Mouse (Mus musculus): Measurements from ENCODE around the gene Ripk1. TPM values are rescaled to one million over a fixed set of nuclear protein-coding genes. Genes with fewer than 3 reads are reported as not detected.
A peak's percentile ranks its signal among the peaks of the same experiment; 100 is the strongest.

Ripk1 gene
- 45.6 and 50.8 TPM in 2 replicates for total RNA-seq (2015)
- total RNA-seq (2017), result 56.9 and 57.3 TPM in 2 replicates

DNA sequence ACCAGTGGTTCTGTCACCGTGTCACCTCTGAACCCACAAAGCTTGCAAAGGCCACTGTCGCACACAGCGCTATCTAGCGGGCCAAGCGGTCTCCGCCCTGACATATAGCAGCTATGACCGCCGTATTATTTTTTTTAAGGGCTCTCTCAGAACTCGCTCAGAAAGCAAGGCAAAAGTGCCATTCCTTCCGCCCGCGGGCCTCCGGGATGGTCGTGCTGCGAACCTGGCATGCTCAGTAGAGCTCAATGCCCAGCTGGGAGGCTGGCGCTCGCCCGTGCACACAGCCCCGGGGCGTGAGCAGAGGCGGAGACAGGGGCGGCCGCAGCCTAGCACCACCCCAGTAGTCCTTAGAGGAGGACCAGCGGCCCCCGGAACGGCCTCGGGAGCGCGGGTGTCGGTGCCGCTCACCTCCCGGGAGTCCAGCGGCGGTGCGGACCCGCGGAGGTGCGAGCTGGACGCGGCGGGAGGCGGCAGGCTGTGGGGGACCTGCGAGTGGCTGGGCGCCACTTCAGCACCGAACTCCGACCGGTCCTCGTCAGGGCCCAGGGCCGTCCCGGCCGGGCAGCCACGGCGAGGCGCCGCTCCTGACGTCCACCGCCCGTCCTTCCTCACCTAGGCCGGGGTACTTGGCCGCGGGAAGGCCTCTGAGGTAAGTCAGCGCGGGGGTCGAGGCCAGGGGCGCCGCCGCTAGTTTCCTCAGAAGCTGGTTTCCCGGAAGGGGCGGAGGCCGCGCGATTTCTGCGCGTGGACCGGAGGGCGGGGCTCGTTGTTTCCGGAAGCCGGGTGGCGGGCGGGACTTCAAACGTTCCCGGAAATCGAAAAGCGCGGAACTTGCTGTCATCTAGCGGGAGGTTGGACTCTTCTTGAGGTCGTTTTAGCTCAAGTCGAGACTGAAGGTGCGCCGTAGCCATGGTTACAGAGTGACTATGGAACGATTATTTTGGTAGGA, at the start of gene Ripk1, which contains the start of gene Serpinb6a:
Ripk1 (plus strand) TSS at position 306 of the 949 bp plus-strand sequence.
Serpinb6a (minus strand) TSS at position 737 of the 949 bp plus-strand sequence.
- ATAC-seq (ENCODE audit: poor library complexity, severe bottlenecking), result peak; percentile 86

DNA sequence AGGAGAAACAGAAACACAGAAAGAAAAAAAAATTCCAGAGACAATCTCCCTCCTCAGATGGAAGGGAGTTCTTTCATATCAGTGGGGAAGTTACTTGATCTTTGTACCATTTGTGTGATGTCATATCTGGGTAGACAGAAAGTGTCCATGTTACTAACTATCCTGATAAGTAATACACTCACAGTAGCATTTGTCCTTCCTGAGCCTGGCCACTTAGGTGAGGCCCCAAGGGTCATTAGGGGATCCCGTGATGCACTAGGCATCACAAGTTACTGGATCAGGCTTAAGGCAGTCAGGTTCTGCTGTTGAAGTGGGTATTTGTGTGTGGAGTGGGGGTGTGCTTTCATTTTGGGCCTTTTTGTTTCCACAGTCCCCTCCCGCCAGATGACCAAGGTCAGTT, 49.2 kb upstream of the Ripk1 start:
- no peak for ATAC-seq (ENCODE audit: poor library complexity, severe bottlenecking)

DNA sequence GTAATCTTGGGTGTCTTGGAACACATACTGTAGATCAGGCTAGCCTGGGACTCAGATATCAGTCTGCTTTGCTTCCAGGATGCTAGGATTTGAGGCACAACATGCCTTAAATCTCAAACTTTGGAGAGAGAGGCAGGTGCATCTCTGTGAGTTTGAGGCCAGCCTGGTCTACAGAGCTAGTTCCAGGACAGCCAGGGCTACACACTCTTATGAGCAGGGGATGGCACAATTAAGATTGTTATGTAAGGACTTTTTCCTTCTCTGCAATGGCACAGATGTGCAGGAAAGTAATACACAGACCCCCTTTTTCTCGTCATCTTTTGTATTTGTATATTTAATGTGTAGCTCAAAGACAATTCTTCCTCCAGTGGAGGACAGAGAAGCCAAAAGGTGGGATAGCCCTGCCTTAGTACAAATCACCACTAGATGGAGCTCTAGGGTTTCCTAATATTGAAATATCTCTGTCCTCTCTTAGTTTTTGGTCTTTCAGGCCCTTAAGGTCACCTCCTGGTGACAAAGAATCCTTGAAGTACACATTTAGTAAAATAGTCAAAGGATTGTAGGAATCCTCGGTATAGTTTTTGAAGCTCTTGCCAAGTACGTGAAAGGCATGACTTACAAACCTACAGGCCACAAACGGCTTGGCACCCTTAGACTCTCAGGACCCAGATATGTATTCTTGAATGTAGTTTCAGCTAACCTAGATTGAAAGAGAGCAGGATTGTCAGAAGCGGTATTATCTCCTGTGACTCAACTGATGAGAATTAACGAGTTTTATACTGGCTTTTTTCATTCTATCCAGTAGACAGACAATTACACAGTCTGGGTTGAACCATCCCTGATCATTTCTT, 45.4 kb upstream of the Ripk1 start:
- peak; percentile 89 for ATAC-seq (ENCODE audit: poor library complexity, severe bottlenecking)

DNA sequence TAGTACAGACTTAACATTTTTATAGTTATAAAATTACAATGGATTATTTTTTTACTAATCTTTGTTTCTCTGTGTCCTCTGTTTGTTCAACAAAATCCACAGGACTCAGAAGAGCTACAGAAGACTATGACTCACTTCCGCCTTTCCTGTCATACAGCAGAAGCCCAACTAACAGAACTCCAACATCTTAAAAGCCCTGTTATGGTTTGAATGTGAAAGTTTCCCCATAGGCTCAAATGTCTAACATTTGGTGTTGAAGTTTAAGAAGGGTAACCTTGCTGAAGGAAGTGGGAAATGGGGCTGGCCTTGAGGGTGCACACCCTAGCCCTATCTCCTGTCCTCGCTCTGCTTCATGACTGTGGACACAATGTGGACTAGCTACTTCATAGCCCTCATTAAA, 42.4 kb upstream of the Ripk1 start:
- no peak for ATAC-seq (ENCODE audit: poor library complexity, severe bottlenecking)

DNA sequence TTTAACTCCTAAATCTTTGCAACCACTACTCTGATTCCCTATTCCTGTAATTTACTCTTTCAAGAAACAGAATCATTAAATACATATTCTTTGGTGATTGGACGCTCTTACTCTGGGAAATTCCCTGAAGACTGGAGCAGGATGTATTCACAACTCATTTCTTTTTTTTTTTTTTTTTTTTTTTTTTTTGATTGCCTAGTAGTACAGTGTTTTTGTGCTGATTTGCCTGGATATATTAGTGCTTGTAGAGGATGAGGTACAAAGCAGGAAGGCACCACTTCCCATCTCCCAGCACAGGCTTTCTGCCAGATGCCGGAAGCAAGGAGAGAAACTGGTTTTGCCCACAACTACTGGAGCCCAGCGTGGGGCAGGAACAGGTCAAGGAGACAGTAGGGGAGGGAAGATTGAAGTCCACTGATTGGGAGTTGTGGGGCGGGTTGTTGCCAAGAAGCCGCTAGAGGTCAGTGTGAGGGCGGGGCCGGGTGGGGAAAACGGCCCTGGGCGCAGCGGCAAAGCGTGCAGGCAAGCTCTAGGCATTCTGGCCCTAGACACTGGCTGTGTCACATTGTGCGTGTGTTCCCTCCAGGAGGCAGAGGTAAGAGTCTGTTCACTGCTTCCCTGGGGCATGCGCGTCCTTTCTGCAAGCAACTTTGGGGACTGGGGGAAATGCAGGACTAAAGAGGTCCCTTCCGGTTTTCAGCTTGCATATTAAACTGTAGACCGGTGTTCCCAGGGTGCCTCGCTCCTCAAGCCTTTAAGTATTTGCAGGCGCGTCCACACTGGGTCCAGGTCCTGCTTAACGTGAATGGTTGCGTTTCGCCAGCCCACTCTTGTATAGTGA, 37.7 kb upstream of the Ripk1 start, which contains the start of gene Nqo2:
Nqo2 (plus strand) TSS at position 482 of the 841 bp plus-strand sequence.
- ATAC-seq (ENCODE audit: poor library complexity, severe bottlenecking), result peak; percentile 74

DNA sequence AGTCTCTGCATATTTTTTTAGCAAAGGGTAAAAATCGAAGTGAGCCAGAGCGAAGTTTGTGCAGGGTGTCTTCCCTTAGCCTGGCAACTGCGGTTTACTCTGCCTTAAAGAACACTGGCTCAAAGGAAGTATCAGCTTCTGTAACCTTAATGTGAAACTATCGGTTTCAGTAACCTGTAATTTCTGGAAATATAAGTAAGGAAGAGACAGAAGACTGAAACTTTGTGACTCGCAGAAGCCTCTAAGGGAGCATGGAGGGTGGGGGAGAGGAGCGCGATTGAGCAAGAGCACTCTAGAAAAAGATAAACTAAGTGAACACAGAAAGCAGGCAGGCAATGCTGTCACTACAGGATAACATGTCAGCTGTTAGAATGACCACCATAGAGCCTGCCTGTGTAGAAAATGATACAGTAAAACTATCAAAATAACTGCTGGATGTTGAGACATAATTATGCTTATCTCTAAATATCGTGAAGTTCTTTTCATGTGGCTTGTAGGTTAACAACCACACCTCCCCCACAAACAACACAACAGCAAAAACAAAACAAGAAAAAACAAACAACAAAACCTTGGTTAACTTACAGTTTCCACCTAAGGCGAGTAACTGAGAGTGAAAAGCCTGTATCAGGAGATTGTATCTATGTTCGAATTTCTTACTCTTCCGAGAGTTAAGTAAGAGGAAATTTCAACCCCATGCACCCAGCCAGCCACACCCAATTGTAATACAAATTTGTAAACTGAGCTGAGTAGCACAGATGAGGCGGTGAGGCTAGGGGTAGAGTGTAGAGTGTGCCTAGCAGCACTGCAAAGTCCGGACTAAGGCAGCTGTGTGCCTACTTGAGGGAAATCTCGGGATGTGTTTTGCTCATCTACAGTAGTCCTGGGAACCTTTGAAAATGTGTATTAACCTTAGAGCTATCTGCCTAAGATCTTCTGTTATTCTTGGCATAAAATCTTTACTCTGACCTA, 36.8 kb upstream of the Ripk1 start:
- ATAC-seq (ENCODE audit: poor library complexity, severe bottlenecking), result peak; percentile 61

DNA sequence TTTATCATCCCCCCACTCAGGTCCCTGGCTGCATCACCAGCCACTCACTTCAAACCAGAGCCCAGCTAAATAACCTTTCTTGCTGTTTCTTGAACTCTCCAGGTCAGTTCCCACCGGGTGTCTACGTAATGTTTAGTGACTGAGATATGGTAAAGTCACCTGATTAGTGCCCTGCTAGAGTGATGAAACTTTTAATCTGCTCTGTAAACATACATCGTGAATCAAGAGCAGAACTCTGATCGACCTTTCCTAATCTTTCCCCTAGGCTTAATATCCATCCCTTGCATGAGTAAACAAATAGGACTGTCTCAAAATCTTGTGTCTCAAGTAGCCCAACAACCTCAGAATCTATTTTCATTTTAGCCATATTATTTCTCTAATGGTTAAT, 36.1 kb upstream of the Ripk1 start:
- ATAC-seq (ENCODE audit: poor library complexity, severe bottlenecking), result 0 out of 2 replicates have a peak, but pooled peaks have one; percentile 9

DNA sequence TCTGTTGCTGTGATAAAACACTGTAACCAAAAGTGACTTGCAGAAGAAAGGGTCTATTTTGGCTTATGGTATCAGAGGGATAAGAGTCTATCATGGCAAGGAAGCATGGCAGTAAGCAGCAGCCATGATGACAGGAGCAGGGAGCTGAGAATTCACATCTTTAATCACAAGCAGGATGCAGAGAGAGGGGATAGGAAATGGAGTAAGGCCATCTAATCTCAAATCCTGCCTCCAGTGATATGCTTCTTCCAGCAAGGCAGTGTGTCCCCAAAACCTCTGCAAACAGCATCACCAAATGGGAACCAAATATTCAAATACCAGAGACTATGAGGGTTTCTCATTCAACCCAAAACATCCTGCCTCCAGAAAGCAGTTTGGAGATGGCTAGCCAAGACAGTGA, 35.6 kb upstream of the Ripk1 start:
- ATAC-seq (ENCODE audit: poor library complexity, severe bottlenecking), result no peak

DNA sequence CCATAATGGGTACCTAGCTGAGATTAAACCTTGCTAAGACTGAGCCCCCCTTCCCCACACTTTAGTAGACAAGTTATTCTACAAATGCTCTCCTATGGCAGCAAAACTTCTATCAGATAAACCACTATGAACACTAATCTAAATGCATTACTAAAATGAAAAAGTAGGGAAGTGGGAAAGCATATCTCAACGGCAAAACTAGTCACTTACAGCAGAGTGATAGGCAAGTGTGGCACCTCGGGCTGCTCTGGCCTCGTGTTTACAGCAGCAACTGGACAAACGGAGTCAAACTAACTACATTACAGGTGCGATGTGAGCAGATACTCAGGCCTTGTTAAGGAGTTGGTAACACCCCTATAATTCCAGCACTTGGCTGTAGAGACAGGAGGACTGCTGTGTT, 12.5 kb upstream of the Ripk1 start:
- no peak for ATAC-seq (ENCODE audit: poor library complexity, severe bottlenecking)

DNA sequence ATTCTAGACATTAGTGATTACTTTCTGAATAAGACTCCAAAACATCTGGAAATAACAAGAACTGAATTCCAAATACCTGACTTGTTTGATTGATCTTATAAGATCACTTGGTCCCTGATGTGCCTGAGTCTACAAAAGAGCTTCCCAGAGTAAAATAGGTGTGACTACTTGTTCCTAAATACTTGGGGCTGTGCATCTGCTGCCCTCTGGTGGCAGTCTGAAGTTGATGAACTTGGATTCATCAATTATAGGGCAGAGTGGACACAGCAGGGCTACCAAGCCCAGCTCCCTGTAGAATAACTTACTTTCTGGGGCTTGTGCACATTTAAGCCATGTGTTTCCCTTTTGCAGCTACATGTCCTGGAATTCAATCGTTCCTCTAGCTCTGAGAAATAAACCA, 7.0 kb upstream of the Ripk1 start:
- peak; percentile 97 for ATAC-seq (ENCODE audit: poor library complexity, severe bottlenecking)

DNA sequence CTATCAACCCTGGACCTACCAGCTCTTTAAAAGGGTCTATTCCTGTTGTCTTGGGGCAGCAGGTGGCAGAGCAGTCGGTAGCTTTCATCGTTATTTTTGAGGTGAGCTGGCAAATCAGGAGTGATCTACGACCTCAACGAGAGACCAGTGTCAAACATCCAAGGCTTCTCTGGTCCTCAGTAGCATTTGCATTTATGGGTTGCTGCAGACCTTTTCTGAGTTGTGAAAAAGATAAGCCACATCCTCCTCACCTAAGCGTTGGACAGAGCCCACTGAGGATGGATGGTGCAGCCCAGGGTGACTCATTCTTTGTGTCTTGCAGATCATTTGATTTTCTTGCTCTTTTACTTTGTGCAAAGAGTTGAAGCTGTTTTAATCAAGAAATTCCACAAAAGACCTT, 895 bp downstream of the Ripk1 start:
- peak; percentile 19; the same call in 1 of the 2 replicates for ATAC-seq (ENCODE audit: poor library complexity, severe bottlenecking)

DNA sequence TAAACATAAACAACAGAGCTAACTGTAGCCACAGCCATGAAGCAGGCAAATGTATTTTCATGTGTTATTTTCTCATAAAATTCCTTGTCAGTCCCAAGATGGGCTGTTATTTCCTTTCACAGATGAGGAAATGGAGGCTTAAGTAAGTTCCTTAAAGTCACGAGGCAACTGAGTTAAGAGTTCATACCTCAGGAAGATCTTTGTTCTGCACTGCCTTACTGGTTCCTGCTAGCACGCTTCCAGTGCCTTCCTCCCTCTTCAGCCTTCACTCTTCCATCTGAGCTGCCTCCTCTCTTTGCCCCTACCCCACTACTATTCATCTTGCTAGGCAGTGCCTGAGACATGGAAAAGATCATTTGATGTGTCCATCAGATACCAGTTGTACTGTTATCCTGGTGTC, 5.1 kb downstream of the Ripk1 start:
- peak; percentile 52 for ATAC-seq (ENCODE audit: poor library complexity, severe bottlenecking)

DNA sequence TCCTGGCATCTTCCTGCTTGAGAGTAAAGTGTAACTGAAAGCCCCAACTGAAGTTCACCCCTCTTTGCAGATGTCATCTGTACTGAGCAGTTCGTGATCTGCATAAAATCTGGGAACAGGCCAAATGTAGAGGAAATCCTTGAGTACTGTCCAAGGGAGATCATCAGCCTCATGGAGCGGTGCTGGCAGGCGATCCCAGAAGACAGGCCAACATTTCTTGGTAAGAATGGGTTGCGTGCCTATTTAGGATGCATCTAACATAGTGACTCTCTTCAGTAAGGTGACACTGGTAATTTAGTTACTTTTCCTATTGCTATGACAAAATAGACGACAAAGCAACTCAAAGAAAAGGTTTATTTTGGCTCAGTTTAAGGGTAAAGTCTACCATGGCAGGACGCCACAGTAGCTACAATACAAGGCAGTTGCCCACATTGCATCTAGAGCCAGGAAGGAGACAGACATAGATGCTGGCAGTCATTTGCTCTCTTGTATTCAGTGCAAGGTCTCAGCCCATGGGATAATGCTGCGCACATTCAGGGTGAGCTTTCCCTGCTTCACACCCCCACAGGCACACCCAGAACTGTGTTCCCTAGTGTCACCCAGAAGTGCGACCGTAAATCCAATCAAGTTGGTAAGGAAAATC, 14.9 kb downstream of the Ripk1 start:
- ATAC-seq (ENCODE audit: poor library complexity, severe bottlenecking), result no peak

DNA sequence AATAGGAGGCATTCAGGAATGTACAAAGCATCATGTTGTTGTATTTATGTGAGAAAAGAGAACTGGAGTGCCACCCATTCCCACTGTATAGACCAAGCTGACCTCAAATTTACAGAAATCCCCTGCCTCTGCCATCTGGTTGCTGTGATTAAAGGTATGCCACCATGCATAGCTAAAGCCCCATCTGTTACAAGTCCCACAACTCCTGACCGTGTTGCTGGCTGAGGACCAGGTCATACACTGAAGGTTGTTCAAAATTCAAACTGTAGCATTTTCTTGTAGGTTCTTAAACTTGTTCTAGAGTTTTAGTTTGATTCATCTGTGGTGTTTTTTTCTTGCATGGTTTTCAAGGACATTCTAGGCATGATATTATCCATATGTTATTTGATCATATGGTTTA, 16.4 kb downstream of the Ripk1 start:
- no peak for ATAC-seq (ENCODE audit: poor library complexity, severe bottlenecking)

DNA sequence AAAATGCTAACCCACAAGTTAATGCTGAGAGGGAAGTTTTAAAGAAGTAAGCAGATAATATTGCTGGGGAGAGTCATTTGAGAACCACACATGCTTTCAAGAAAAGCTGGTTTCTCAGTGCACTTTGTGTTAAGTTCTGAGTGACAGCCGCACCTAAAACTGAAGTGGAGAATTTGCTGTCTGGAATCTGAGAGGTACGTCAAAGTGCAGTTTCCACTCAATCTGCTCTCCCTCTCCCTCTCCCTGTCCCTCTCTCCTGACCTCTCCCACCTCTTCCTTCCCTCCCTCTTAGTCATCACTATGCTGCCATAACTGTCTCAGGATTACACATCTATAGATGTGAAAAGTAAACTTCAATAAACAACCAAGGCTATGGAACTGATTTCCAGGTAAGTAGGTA, 19.8 kb downstream of the Ripk1 start:
- no peak for ATAC-seq (ENCODE audit: poor library complexity, severe bottlenecking)

DNA sequence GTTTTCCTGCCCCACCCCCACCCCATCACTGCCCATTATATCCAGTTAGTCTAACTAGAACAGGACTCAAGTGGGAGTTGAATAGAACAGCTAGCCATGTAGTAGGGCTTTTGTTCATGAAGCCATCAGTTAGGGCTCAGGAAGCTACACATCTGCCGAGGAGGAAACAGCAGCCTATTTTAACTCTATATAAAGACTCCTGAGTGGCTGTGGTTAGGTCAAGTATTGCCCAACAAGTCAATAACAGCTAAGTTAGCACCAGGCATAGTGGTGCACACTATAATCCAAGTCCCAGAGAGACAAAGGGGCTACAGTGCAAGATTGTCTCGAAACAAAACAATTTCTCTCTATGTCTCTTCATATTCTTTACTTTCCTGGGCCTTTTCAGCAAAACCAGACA, 29.9 kb downstream of the Ripk1 start:
- peak; percentile 14; the same call in 1 of the 2 replicates for ATAC-seq (ENCODE audit: poor library complexity, severe bottlenecking)

DNA sequence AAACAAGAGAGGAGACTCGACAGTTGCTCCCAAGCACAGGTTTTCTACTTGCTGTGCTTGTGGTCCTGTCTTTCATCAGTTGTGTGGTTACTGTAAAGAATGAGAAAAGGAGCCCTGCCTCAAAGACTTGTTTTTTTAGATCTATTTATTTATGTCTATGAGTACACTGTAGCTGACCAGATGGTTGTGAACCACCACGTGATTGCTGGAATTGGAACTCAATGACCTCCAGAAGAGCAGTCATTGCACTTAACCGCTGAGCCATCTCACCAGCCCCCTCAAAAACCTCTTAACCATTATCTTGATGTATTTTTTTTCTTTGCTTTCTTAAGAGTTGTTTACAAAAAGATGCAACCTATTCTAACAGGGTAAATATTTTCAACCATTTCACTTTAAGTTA, 33.3 kb downstream of the Ripk1 start:
- ATAC-seq (ENCODE audit: poor library complexity, severe bottlenecking), result no peak

DNA sequence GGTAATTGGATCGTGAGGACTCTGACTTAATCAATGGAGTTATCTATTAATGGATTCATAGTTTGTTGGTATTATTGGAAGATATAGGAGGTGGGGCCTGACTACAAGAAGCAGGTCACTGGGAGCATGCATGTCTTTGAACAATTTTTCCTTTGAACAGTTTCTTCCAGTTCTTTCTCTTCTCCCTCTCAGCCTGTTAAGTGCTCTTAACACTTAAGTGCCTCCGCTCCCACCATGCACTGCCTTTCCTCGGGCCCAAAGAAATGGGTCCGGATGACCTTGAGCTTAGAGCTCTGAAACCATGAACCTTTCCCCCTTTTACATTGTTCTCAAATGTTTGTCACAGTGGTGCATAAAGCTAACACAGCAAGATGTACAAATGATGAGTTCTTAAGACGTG, 34.6 kb downstream of the Ripk1 start:
- no peak for ATAC-seq (ENCODE audit: poor library complexity, severe bottlenecking)
